Mouse (Mus musculus) megakaryocyte, adult 5-6 weeks (primary cell): ENCODE data around the gene Chchd1. TPM values are rescaled to one million over a fixed set of nuclear protein-coding genes. Genes with fewer than 3 reads are reported as not detected.

Source experiments
- total RNA-seq, 2 experiments: library from RNA; stranded (forward) in 1 of 2; stranded (reverse) in 1 of 2; fragments of 153-499, 151-499 nt in 1 of 2; fragments of 221-1000, 200-1000 nt in 1 of 2; gene quantifications; 2 replicates each; pipeline versions ENCODE4 v1.2.3 to v1.2.4; 2015 to 2017

Gene Chchd1
- total RNA-seq, 2 experiments from 2014 or later, result 86.8 to 107 TPM

Other genes starting within 250 kb of the Chchd1 start
- 99.1 and 113 TPM in 2 replicates for gene Anxa7, start 222.9 kb upstream of the Chchd1 start, total RNA-seq (2015)
- gene Anxa7, start 222.9 kb upstream of the Chchd1 start, total RNA-seq (2017), result 117 and 128 TPM in 2 replicates
- gene Mss51, start 206.1 kb upstream of the Chchd1 start, total RNA-seq (2015), result 1.2 and 3.2 TPM in 2 replicates
- gene Mss51, start 206.1 kb upstream of the Chchd1 start, total RNA-seq (2017), result 0.51 and 0.85 TPM in 2 replicates
- gene Ppp3cb, start 156.4 kb upstream of the Chchd1 start, total RNA-seq (2015), result 142 and 144 TPM in 2 replicates
- gene Ppp3cb, start 156.4 kb upstream of the Chchd1 start, total RNA-seq (2017), result 64.6 and 86.8 TPM in 2 replicates
- 1.5 and 2.2 TPM in 2 replicates for gene Usp54, start 61.9 kb upstream of the Chchd1 start, total RNA-seq (2015)
- 1.8 and 2.5 TPM in 2 replicates for gene Usp54, start 61.9 kb upstream of the Chchd1 start, total RNA-seq (2017)
- 0.76 TPM in 1 of 2 replicates, not detected in the other for gene Myoz1, start 46.5 kb upstream of the Chchd1 start, total RNA-seq (2015)
- 0.51 TPM in 1 of 2 replicates, not detected in the other for gene Myoz1, start 46.5 kb upstream of the Chchd1 start, total RNA-seq (2017)
- gene Synpo2l, start 34.7 kb upstream of the Chchd1 start, total RNA-seq (2015), result 0.07 TPM in 1 of 2 replicates, not detected in the other
- gene Synpo2l, start 34.7 kb upstream of the Chchd1 start, total RNA-seq (2017), result not detected in 2 replicates
- gene Sec24c, start 28.7 kb upstream of the Chchd1 start, total RNA-seq (2015), result 34.2 and 48.4 TPM in 2 replicates
- 69.7 and 90.0 TPM in 2 replicates for gene Sec24c, start 28.7 kb upstream of the Chchd1 start, total RNA-seq (2017)
- gene Fut11, start 8.0 kb upstream of the Chchd1 start, total RNA-seq (2015), result 9.1 and 12.5 TPM in 2 replicates
- gene Fut11, start 8.0 kb upstream of the Chchd1 start, total RNA-seq (2017), result 4.9 and 6.5 TPM in 2 replicates
- gene Zswim8, start 4.5 kb downstream of the Chchd1 start, total RNA-seq (2015), result 33.2 and 39.3 TPM in 2 replicates
- 26.5 and 33.3 TPM in 2 replicates for gene Zswim8, start 4.5 kb downstream of the Chchd1 start, total RNA-seq (2017)
- gene Ndst2, start 31.6 kb downstream of the Chchd1 start, total RNA-seq (2015), result 55.7 and 60.3 TPM in 2 replicates
- gene Ndst2, start 31.6 kb downstream of the Chchd1 start, total RNA-seq (2017), result 14.0 and 19.5 TPM in 2 replicates
- 24.0 and 24.3 TPM in 2 replicates for gene Camk2g, start 91.1 kb downstream of the Chchd1 start, total RNA-seq (2015)
- gene Camk2g, start 91.1 kb downstream of the Chchd1 start, total RNA-seq (2017), result 50.1 and 61.1 TPM in 2 replicates
- gene Plau, start 133.7 kb downstream of the Chchd1 start, total RNA-seq (2015), result 7.0 and 9.5 TPM in 2 replicates
- 16.8 and 17.1 TPM in 2 replicates for gene Plau, start 133.7 kb downstream of the Chchd1 start, total RNA-seq (2017)
- 149 and 152 TPM in 2 replicates for gene Vcl, start 226.4 kb downstream of the Chchd1 start, total RNA-seq (2015)
- 117 and 128 TPM in 2 replicates for gene Vcl, start 226.4 kb downstream of the Chchd1 start, total RNA-seq (2017)